Mouse (Mus musculus) testis, adult 10 weeks (tissue): ENCODE data around the gene Slc12a5. TPM values are rescaled to one million over a fixed set of nuclear protein-coding genes. Genes with fewer than 3 reads are reported as not detected.

Source experiments
- polyA plus RNA-seq: library from polyadenylated mRNA; stranded (reverse); fragments of 350-450 nt; fragmentation: Illumina TruSeq; extraction: RNeasy Lipid Tissue Mini Kit (QIAGEN cat#74804); gene quantifications from one replicate; pipeline ENCODE4 v1.2.3, GENCODE M21; 2014; ENCODE audit warnings: low read depth, low replicate concordance

Slc12a5 gene
- 8.0 TPM for polyA plus RNA-seq

DNA sequence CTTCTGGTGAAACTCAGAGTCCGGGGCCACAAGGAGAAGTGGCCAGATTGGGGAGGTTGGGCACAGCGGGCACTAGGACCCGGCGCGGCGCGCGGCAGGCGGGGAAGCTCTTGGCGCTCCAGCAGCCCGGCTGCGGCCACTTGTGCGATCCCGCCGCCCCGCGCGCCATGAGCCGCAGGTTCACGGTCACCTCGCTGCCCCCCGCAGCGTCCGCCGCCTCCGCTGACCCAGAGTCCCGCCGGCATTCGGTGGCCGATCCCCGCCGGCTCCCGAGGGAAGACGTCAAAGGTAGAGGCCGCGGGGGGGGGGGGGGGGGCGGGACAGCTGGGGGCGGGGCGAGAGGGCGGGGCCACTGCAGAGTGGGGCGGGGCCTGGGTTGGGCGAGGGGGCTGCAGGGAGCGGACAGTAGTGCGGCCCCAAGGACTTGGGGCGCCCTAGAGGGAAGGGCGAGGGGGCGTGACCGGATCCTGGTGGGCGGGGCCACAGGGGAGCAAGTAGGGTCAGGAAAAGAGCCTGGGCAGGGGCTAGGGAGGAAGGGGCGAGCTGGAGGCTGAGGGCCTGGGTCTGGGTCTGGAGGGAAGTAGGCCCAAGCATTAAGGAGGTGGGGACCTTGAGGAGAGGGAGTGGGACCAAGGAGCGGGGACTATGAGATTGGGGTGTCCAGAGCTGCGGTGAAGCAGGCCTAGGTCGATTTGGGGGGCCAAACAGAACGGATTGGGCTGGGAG lies at the start of gene Slc12a5:
Gene Slc12a5 (plus strand): TSS at position 87 of the 726 bp plus-strand sequence.

DNA sequence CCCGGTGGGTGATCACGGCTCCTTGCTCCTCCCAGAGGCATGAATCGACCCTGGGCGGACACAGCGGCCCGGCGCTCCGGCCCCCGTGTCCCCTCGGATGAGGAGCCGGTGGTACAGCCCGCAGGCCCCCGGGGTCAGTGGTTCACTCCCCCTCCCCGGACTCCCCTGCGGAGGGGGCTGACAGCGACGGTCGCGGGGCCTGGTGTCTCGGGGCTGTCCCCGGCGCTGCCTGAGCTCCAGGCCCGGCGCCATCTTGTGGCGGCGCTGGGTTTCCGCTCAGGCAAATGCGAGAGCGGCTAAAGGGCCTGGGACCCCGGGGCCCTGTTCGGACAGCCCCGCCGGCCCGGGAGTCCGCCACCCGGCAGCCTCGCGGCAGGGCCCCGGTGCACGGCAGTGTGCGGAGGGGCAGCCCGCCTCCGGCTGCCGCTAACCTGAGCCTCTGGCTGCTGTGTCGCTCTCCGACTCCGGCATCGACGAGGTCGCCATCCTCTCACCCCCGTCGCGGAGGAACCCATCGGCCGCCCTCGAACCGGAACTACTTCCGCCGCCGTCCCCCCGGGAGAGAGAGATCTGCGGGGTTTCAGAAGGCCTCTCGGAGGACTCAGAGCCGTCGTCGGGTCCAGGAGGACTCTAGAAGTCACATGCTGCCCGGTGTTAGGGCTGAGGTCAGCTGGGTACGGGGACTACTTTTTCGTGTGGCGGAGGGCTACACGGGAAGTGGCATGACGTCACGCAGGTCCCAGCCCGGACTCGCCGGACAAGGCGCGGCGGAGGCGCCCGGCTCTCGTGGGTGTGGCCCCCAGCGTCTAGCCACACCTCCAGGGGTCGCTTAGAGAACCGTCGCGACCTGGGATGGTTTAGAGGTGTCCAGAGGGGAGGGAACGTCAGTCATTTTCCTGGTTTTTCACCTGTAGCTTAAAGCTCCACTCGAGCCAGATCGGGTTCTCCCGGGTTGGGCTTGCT lies 49.2 kb upstream of the Slc12a5 start, which contains the start of gene Zfp335:
Gene Zfp335 (minus strand): TSS at position 672 of the 963 bp plus-strand sequence.

DNA sequence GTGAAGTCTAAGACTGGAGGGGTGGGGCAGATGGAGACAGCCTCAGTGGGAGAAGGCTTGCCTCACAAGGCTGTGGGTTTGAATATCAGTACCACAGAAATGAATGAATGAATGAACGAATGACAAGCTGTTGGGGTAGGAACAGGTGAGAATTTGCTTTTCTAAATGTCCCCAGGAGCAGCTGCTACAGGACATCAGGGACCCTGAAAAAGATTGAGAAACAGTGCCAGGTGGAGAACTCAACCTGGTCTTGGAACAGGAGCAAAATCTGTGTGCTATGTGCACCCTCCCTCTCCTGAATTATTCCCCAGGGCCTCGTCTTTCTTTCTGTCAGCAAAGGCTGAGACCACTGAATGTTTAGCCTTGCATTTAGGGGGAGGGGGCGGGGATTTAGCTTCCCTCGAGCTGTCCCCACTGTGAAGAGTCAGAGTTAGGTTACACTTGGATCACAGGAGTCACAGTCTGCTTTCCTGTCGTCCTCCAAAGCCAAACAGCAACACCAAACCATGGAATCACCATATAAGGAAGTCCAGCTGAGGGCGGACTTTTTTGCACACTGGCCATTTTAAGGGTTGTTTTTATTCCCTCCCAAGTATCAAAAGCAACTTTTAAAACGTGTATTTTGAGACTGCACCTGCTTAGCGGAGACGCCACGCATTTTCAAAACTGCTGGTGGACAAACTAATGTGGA lies 20.3 kb upstream of the Slc12a5 start, which contains the start of gene Mmp9:
Gene Mmp9 (plus strand): TSS at position 641 of the 691 bp plus-strand sequence.

DNA sequence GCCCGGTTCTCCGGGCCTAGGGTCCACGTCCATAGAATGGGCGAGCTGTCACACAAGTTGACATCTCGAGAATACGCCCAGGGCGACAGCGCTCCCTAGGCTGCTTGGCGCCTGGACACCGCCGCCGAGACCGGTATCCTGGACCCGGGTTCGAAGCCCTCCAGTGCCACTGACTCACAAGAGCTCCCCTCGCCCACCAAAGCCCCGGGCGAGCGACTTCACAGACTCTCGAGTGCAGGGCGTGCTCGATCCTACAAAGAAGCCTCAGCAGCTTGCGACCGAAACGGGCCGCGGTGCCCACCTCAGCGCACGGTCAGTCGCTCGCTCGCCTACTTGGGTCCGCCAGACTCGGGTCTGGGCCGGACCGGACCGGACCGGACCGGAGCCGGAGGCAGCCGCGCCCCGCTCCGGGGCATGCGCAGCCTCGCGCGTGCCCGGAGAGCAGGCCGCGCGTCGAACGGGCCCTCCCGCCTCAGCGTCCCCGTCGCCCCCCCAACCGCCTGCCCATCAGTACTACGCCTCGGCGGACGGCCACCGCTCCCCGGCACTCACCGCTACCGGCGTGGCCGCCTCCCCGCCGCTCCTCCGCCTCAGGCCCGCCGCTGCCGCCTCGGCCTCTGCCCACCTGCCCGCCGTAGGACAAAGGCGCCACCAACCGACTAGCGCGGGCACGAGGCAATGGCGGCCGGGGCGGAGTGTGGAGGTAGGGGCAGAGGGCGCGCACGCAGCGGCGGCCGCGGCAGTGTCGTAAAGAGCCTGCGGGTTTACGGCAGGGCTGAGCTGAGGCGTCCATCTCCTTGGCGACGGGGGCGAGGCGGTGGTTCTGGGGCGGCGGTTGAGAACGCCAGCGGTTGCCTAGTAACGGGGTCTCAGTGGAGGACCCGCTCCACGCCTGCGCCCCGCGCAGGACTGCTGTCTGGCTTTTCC lies 73.8 kb downstream of the Slc12a5 start, which contains the start of gene Ncoa5:
Gene Ncoa5 (minus strand): TSS at position 737 of the 927 bp plus-strand sequence.

Other genes with a start within 250 kb of the Slc12a5 start
- gene Spint5, start 245.5 kb upstream of the Slc12a5 start, polyA plus RNA-seq = 8.1 TPM
- 11.3 TPM for gene Wfdc3, start 214.9 kb upstream of the Slc12a5 start, polyA plus RNA-seq
- 5.0 TPM for gene Dnttip1, start 214.8 kb upstream of the Slc12a5 start, polyA plus RNA-seq
- 11.9 TPM for gene Ube2c, start 190.9 kb upstream of the Slc12a5 start, polyA plus RNA-seq
- not detected for gene Tnnc2, start 180.8 kb upstream of the Slc12a5 start, polyA plus RNA-seq
- gene Snx21, start 175.0 kb upstream of the Slc12a5 start, polyA plus RNA-seq = 1.4 TPM
- gene Acot8, start 155.9 kb upstream of the Slc12a5 start, polyA plus RNA-seq = 1.3 TPM
- gene Zswim3, start 155.7 kb upstream of the Slc12a5 start, polyA plus RNA-seq = 14.7 TPM
- gene Zswim1, start 138.1 kb upstream of the Slc12a5 start, polyA plus RNA-seq = 6.0 TPM
- 15.7 TPM for gene Spata25, start 132.3 kb upstream of the Slc12a5 start, polyA plus RNA-seq
- gene Ctsa, start 127.9 kb upstream of the Slc12a5 start, polyA plus RNA-seq = 5.4 TPM
- gene Neurl2, start 127.3 kb upstream of the Slc12a5 start, polyA plus RNA-seq = not detected
- 1.1 TPM for gene Pltp, start 103.1 kb upstream of the Slc12a5 start, polyA plus RNA-seq
- gene Pcif1, start 81.5 kb upstream of the Slc12a5 start, polyA plus RNA-seq = 2.8 TPM
- gene Zfp335, start 49.0 kb upstream of the Slc12a5 start, polyA plus RNA-seq = 0.22 TPM
- gene Mmp9, start 20.0 kb upstream of the Slc12a5 start, polyA plus RNA-seq = not detected
- 22.8 TPM for gene Ncoa5, start 74.1 kb downstream of the Slc12a5 start, polyA plus RNA-seq
- not detected for gene Cd40, start 94.8 kb downstream of the Slc12a5 start, polyA plus RNA-seq
- gene 1700025C18Rik, start 129.9 kb downstream of the Slc12a5 start, polyA plus RNA-seq = 2.2 TPM